Mouse (Mus musculus): Measurements from ENCODE around the gene Eya3. TPM values are rescaled to one million over a fixed set of nuclear protein-coding genes. Genes with fewer than 3 reads are reported as not detected.
"Not testable (repeated sequence)": the region's sequence is repeated elsewhere in the genome, so short reads cannot be mapped to it uniquely, and the experiment has no call there.

Eya3 gene
- 23.5 and 23.9 TPM in 2 replicates for polyA plus RNA-seq (2016; fragmentation: Nextera tagmentation; extraction: Ambion mirVana)

- peak within 1 kb of the TSS; percentile 84 for H3K4me2 ChIP-seq
- H3K9ac ChIP-seq = peak within 1 kb of the TSS; percentile 93
- peak; percentile 99 for ATAC-seq (ENCODE audit: insufficient number of reproducible peaks, low FRiP score)
- H3K36me3 ChIP-seq = peaks cover 10% of the 10 kb centered on the region
- peak within 1 kb of the TSS; percentile 85 for H3K4me3 ChIP-seq
- H3K9me3 ChIP-seq (replicated peaks) = no peaks in the 10 kb centered on the region
- under 1% methylated on average over 41 of the region's 41 CpGs for whole genome bisulfite sequencing
- H3K4me1 ChIP-seq (replicated peaks) = peaks cover 10% of the 10 kb centered on the region
- H3K27ac ChIP-seq (ENCODE audit: poor library complexity, severe bottlenecking) = peak within 1 kb of the TSS; percentile 81
- no peaks in the 10 kb centered on the region for H3K27me3 ChIP-seq (replicated peaks)
These were observed at the start of gene Eya3 for GRCm38 (mm10) chr4:132638461-132639190. Eya3 (plus strand) TSS chr4:132638987.

GRCm38 (mm10) chr4:132590642-132591041 is 48.1 kb upstream of the Eya3 start:
- Histone ChIP-seq H3K36me3 (no peaks in the 10 kb centered on the region), H3K27ac (ENCODE audit: poor library complexity, severe bottlenecking) (no peak overlapping the region), H3K27me3 (replicated peaks) (no peaks in the 10 kb centered on the region), H3K9me3 (replicated peaks) (no peaks in the 10 kb centered on the region), H3K4me3 (no peak overlapping the region), H3K9ac (no peak overlapping the region), H3K4me1 (replicated peaks) (peaks cover 12% of the 10 kb centered on the region), H3K4me2 (no peak overlapping the region)
- ATAC-seq (ENCODE audit: insufficient number of reproducible peaks, low FRiP score) = no peak
- 84% methylated on average over 10 of the region's 10 CpGs for WGBS

- peaks cover 19% of the 10 kb centered on the region for H3K4me1 ChIP-seq (replicated peaks)
- no peaks in the 10 kb centered on the region for H3K36me3 ChIP-seq
- H3K9ac ChIP-seq = no peak overlapping the region
- no peak for ATAC-seq (ENCODE audit: insufficient number of reproducible peaks, low FRiP score)
- no peak overlapping the region for H3K4me2 ChIP-seq
- H3K9me3 ChIP-seq (replicated peaks) = no peaks in the 10 kb centered on the region
- WGBS = 91% methylated on average over 9 of the region's 9 CpGs
- no peak overlapping the region for H3K4me3 ChIP-seq
- peaks cover 2% of the 10 kb centered on the region; the same call in 1 of the 2 replicates for H3K27me3 ChIP-seq (replicated peaks)
- H3K27ac ChIP-seq (ENCODE audit: poor library complexity, severe bottlenecking) = no peak overlapping the region
These were observed 45.8 kb upstream of the Eya3 start for GRCm38 (mm10) chr4:132592958-132593357.

DNA sequence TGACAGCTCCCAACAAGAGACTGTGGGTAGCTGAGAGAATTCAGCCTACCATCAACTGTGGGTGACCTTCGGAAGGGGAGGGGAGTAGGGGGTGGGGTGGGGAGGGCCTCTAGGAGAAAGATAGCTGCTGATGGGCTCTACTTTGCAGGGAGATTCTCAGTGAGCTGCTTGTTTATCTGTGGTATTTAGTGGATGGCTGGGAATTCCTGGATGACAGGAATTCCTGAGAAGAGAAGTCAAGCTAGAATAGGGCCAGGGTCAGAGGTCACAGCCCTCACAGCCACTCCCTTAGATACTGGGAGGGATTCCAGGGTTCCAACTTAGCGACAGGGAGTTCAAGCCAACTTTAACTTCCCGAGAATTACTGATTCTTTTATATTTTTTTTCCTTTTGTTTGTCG is 44.6 kb upstream of the Eya3 start:
- peaks cover 3% of the 10 kb centered on the region; the same call in 1 of the 2 replicates for H3K27me3 ChIP-seq (replicated peaks)
- no peaks in the 10 kb centered on the region for H3K36me3 ChIP-seq
- H3K9me3 ChIP-seq (replicated peaks) = no peaks in the 10 kb centered on the region
- peak; percentile 42; the same call in 1 of the 2 replicates for ATAC-seq (ENCODE audit: insufficient number of reproducible peaks, low FRiP score)
- H3K4me1 ChIP-seq (replicated peaks) = peaks cover 19% of the 10 kb centered on the region
- 32% methylated on average over 4 of the region's 4 CpGs for WGBS
- H3K9ac ChIP-seq = no peak overlapping the region
- no peak overlapping the region for H3K4me2 ChIP-seq
- H3K4me3 ChIP-seq = no peak overlapping the region
- H3K27ac ChIP-seq (ENCODE audit: poor library complexity, severe bottlenecking) = peak overlapping the region; percentile 0; the same call in 1 of the 2 replicates

DNA sequence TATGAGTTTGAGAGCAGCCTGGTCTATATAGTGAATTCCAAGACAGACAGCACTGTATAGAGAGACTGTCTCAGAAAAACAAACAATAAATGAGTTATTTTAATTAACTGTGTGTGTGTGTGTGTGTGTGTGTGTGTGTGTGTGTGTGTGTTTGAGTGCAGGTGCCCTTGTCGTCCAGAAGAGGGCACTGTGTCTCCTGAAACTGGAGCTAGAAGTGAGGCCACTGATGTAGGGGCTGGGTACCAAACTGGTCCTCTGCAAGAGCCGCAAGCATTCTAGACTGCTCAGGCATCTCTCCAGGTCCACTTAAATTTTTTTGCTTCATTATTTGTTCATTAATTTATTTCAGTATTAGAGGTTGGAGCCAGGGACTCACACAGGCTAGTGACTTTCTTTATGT is 39.9 kb upstream of the Eya3 start:
- Histone ChIP-seq H3K27me3 (replicated peaks) (peaks cover 3% of the 10 kb centered on the region; the same call in 1 of the 2 replicates), H3K9me3 (replicated peaks) (no peaks in the 10 kb centered on the region), H3K4me1 (replicated peaks) (peaks cover 13% of the 10 kb centered on the region), H3K9ac (no peak overlapping the region), H3K27ac (ENCODE audit: poor library complexity, severe bottlenecking) (no peak overlapping the region), H3K4me2 (no peak overlapping the region), H3K36me3 (no peaks in the 10 kb centered on the region), H3K4me3 (no peak overlapping the region)
- ATAC-seq (ENCODE audit: insufficient number of reproducible peaks, low FRiP score) = no peak
- WGBS = 89% methylated on average over 2 of the region's 2 CpGs

GRCm38 (mm10) chr4:132599764-132600163 is 39.0 kb upstream of the Eya3 start:
- peaks cover 3% of the 10 kb centered on the region; the same call in 1 of the 2 replicates for H3K27me3 ChIP-seq (replicated peaks)
- no peak overlapping the region for H3K27ac ChIP-seq (ENCODE audit: poor library complexity, severe bottlenecking)
- H3K4me3 ChIP-seq = no peak overlapping the region
- peak; percentile 53; the same call in 1 of the 2 replicates for ATAC-seq (ENCODE audit: insufficient number of reproducible peaks, low FRiP score)
- 54% methylated on average over 3 of the region's 3 CpGs for WGBS
- H3K4me2 ChIP-seq = no peak overlapping the region
- peaks cover 9% of the 10 kb centered on the region; the same call in 1 of the 2 replicates for H3K4me1 ChIP-seq (replicated peaks)
- no peaks in the 10 kb centered on the region for H3K36me3 ChIP-seq
- no peak overlapping the region for H3K9ac ChIP-seq
- H3K9me3 ChIP-seq (replicated peaks) = no peaks in the 10 kb centered on the region

GRCm38 (mm10) chr4:132600465-132600864 is 38.3 kb upstream of the Eya3 start:
- Histone ChIP-seq H3K9me3 (replicated peaks) (no peaks in the 10 kb centered on the region), H3K4me2 (no peak overlapping the region), H3K4me1 (replicated peaks) (peaks cover 8% of the 10 kb centered on the region; the same call in 1 of the 2 replicates), H3K27me3 (replicated peaks) (peaks cover 3% of the 10 kb centered on the region; the same call in 1 of the 2 replicates), H3K36me3 (no peaks in the 10 kb centered on the region), H3K9ac (no peak overlapping the region), H3K4me3 (no peak overlapping the region), H3K27ac (ENCODE audit: poor library complexity, severe bottlenecking) (no peak overlapping the region)
- no peak for ATAC-seq (ENCODE audit: insufficient number of reproducible peaks, low FRiP score)
- 74% methylated on average over 6 of the region's 6 CpGs for WGBS

GRCm38 (mm10) chr4:132601242-132601641 is 37.5 kb upstream of the Eya3 start:
- WGBS = 74% methylated on average over 5 of the region's 5 CpGs
- H3K27ac ChIP-seq (ENCODE audit: poor library complexity, severe bottlenecking); H3K9ac ChIP-seq; H3K4me3 ChIP-seq; H3K4me1 ChIP-seq (replicated peaks); H3K4me2 ChIP-seq; H3K27me3 ChIP-seq (replicated peaks); ATAC-seq (ENCODE audit: insufficient number of reproducible peaks, low FRiP score); H3K9me3 ChIP-seq (replicated peaks); H3K36me3 ChIP-seq: not testable (repeated sequence)

DNA sequence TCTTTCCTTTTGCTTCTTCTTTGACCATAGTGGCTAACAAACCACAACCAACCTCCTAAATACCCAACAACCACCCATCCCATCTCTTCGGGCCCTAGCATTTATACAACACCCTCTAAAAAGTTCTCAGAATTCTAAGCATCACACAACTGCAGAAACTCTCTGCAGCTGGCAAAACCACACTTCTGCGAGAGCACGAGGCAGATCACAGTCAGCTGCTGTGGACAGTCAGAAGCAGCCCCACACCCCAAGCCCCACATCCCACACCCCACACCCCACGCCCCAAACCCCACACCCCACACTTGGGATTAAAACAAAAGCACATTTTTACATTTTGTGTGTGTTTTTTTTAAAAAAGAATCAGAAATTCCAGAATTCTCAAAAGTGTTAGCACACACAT is 35.3 kb upstream of the Eya3 start:
- Histone ChIP-seq H3K4me2 (no peak overlapping the region), H3K9ac (no peak overlapping the region), H3K27me3 (replicated peaks) (no peaks in the 10 kb centered on the region), H3K4me1 (replicated peaks) (peaks cover 13% of the 10 kb centered on the region), H3K36me3 (no peaks in the 10 kb centered on the region), H3K4me3 (no peak overlapping the region), H3K27ac (ENCODE audit: poor library complexity, severe bottlenecking) (no peak overlapping the region), H3K9me3 (replicated peaks) (no peaks in the 10 kb centered on the region)
- ATAC-seq (ENCODE audit: insufficient number of reproducible peaks, low FRiP score) = no peak
- 80% methylated on average over 4 of the region's 4 CpGs for WGBS

DNA sequence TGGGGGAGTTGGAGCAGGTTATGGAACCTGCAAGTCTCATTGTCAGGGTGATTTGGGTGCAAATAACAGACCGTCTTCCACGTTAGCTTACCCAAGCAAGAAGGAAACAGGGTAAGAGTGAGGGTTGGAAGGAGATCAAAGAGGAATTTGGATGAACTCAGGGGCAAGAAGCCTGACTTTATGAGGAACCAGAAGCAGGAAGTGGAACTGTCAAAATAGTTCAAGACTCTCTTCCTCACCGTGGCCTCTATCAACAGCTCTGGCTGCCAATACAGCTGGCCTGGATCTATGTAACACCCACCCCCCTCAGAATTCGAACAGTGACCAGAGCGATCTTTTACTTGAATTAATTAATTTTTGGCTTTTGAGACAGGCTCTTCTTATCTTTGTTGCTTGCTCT is 33.0 kb upstream of the Eya3 start:
- ATAC-seq (ENCODE audit: insufficient number of reproducible peaks, low FRiP score) = no peak
- Histone ChIP-seq H3K36me3 (no peaks in the 10 kb centered on the region), H3K27ac (ENCODE audit: poor library complexity, severe bottlenecking) (no peak overlapping the region), H3K4me3 (no peak overlapping the region), H3K4me2 (no peak overlapping the region), H3K9me3 (replicated peaks) (no peaks in the 10 kb centered on the region), H3K27me3 (replicated peaks) (no peaks in the 10 kb centered on the region), H3K9ac (no peak overlapping the region), H3K4me1 (replicated peaks) (peaks cover 16% of the 10 kb centered on the region)
- WGBS = 65% methylated on average over 5 of the region's 5 CpGs

DNA sequence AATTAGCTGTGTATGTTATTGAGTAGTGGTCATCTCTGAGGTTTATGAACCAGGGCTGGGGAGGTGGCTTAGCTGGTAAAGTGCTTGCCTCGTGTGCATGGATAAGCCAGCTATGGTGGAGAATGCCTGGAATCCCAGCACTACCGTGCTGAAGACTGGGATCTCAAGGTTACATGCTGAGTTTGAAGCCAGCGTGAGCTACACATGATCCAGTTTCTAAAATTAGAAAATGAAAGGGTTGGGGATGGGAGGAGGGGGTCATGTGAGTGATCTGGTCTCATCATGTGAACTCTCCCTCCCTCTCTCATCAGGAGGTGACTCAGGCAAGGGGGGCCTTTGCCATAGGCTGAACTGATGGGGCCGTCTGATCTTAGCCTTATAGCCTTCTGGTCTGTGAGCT is 30.6 kb upstream of the Eya3 start:
- Histone ChIP-seq H3K27ac (ENCODE audit: poor library complexity, severe bottlenecking) (peak overlapping the region; percentile 74), H3K4me3 (no peak overlapping the region), H3K9me3 (replicated peaks) (no peaks in the 10 kb centered on the region), H3K9ac (no peak overlapping the region), H3K36me3 (no peaks in the 10 kb centered on the region), H3K4me1 (replicated peaks) (peaks cover 16% of the 10 kb centered on the region), H3K4me2 (no peak overlapping the region), H3K27me3 (replicated peaks) (0 out of 2 replicates have a peak, but pooled peaks cover 4% of the 10 kb centered on the region)
- 27% methylated on average over 4 of the region's 4 CpGs for WGBS
- ATAC-seq (ENCODE audit: insufficient number of reproducible peaks, low FRiP score) = peak; percentile 59
